Mouse (Mus musculus) adrenal gland, postnatal 25 days (tissue): ENCODE data around the gene Ccdc144b. TPM values are rescaled to one million over a fixed set of nuclear protein-coding genes. Genes with fewer than 3 reads are reported as not detected.

Source experiments
- total RNA-seq: library from RNA; stranded (reverse); gene quantifications from 2 replicates; pipeline ENCODE4 v1.2.3, GENCODE M21; 2021

Gene Ccdc144b
- total RNA-seq, 1 experiment from 2014 or later = 0.15 TPM

Other genes starting within 250 kb of the Ccdc144b start
- gene Dcun1d1, start 116.1 kb downstream of the Ccdc144b start, total RNA-seq = 75.1 and 76.7 TPM in 2 replicates
- gene Mccc1, start 52.9 kb downstream of the Ccdc144b start, total RNA-seq = 111 and 116 TPM in 2 replicates
- 39.2 and 52.5 TPM in 2 replicates for gene Acad9, start 12.4 kb upstream of the Ccdc144b start, total RNA-seq
- gene D3Ertd254e, start 97.5 kb upstream of the Ccdc144b start, total RNA-seq = 8.0 and 8.6 TPM in 2 replicates
- not detected in 2 replicates for gene Qrfpr, start 168.8 kb upstream of the Ccdc144b start, total RNA-seq